Mouse (Mus musculus): ENCODE measurements at regions not wholly inside any gene's neighbourhood (a gene's known extent, or its start where the extent isn't known, plus 50 kb on each side); places are given as distances from the start of the nearest gene placed in this dataset.

GRCm38 (mm10) chr11:90129793-90130624, 57.5 kb upstream of the Gm45716 start:
- TF ChIP-seq CTCF (conservative IDR thresholded peaks at IDR 0.05; ENCODE audit: low read length) (no peak), NANOG (IDR thresholded peaks at IDR 0.05; ENCODE audit: borderline replicate concordance, low read length) (no peak)

Data from E14TG2a.4 (cell line).